In the genomic region with DNA sequence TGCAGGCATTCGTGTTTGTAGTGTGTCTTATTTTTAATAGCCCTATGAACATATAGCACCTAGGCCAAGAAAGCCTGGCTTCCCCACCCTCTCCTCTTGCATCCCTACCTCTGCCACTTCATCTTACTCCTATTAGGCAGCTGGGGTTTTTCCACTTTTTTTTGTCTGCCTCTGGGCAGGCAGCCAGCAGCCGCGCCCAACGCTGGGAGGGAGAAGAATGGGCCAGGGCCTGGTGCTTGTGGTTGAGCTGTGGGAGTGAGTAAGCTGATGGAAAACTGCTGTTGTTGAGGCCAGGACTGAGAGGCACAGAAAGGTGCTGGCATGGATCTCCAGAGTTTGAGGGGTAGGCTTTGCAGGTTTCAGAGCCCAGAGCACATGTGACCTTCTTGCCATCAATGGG, we compare ENCODE assay signal across 10 mouse cellular contexts. TPM values are rescaled to one million over a fixed set of nuclear protein-coding genes. Genes with fewer than 3 reads are reported as not detected.
DNase-seq lines count a peak whose midpoint lies in the region; ATAC-seq and TF ChIP-seq lines count a peak whose summit lies in the region.
"Had no signal": no experiment of that assay in that cellular context is flagged by ENCODE, and none has a peak within 500 bp of the region (broad histone marks: within the 10 kb centered on the region; RNA-seq: fewer than 3 reads in every experiment).

No protein-coding gene starts in this region.

- peak; percentile 69 to 72 for DNase-seq in left cerebral cortex, adult 2 months (ENCODE audit: extremely low spot score in 1 of 2, low spot score in 2 of 2)
- no peak for DNase-seq in left cerebral cortex, adult 11 months (ENCODE audit: low spot score)
- DNase-seq in adrenal gland, postnatal 36 days: peak; percentile 87 to 89
- peak; percentile 79 to 83 for DNase-seq in gastrocnemius, adult 8-10 months (ENCODE audit: low spot score in 2 of 2)
- DNase-seq in hindbrain, postnatal 0 days (ENCODE audit: low spot score): peak; percentile 52
- DNase-seq in ovary, postnatal 36 days (ENCODE audit: low spot score): peak; percentile 79
- no peak for DNase-seq in cerebellum, postnatal 25 days

- no peak overlapping the region for H3K4me3 ChIP-seq in left cerebral cortex, adult 2 months
- H3K4me3 ChIP-seq in hindbrain, postnatal 0 days (ENCODE audit: low read length): no peak overlapping the region
- H3K4me3 ChIP-seq in limb, embryonic 13.5 days: no peak overlapping the region

- H3K9ac ChIP-seq in hindbrain, postnatal 0 days (replicated peaks; ENCODE audit: low read length): no peak overlapping the region
- H3K9ac ChIP-seq in limb, embryonic 13.5 days: no peak overlapping the region

- H3K4me1 ChIP-seq in hindbrain, postnatal 0 days (ENCODE audit: insufficient read depth, low read length): no peaks in the 10 kb centered on the region
- H3K4me1 ChIP-seq in limb, embryonic 13.5 days: peaks cover 40% of the 10 kb centered on the region

- peak overlapping the region; percentile 46; the same call in 1 of the 2 replicates for H3K27ac ChIP-seq in left cerebral cortex, adult 2 months
- H3K27ac ChIP-seq in hindbrain, postnatal 0 days: no peak overlapping the region
- peak overlapping the region; percentile 86 for H3K27ac ChIP-seq in limb, embryonic 13.5 days

- 0 out of 2 replicates have a peak, but pooled peaks have one; percentile 14 for ATAC-seq in hindbrain, postnatal 0 days
- ATAC-seq in limb, embryonic 13.5 days (ENCODE audit: low FRiP score, low read depth): peak; percentile 60

- no peaks in the 10 kb centered on the region for H3K27me3 ChIP-seq in hindbrain, postnatal 0 days (ENCODE audit: insufficient read depth, low read length)
- no peaks in the 10 kb centered on the region for H3K27me3 ChIP-seq in limb, embryonic 13.5 days

- no peaks in the 10 kb centered on the region for H3K36me3 ChIP-seq in hindbrain, postnatal 0 days (ENCODE audit: insufficient read depth, low read length)
- no peaks in the 10 kb centered on the region for H3K36me3 ChIP-seq in limb, embryonic 13.5 days
- H3K36me3 ChIP-seq: G1E had no signal

- no peaks in the 10 kb centered on the region for H3K9me3 ChIP-seq in hindbrain, postnatal 0 days (ENCODE audit: low read length)
- H3K9me3 ChIP-seq in limb, embryonic 13.5 days: no peaks in the 10 kb centered on the region
- H3K9me3 ChIP-seq: G1E had no signal

- whole genome bisulfite sequencing in hindbrain, postnatal 0 days: 40% methylated on average over 4 of the region's 4 CpGs
- WGBS in limb, embryonic 13.5 days: 11% methylated on average over 4 of the region's 4 CpGs

- H3K4me2 ChIP-seq in hindbrain, postnatal 0 days (ENCODE audit: low read depth, low read length): no peak overlapping the region
- no peak overlapping the region for H3K4me2 ChIP-seq in limb, embryonic 13.5 days (replicated peaks)

- no peak for TF ChIP-seq CTCF in left cerebral cortex, adult 2 months (IDR thresholded peaks at IDR 0.05)
- no peak for TF ChIP-seq CTCF in hindbrain, postnatal 0 days (IDR thresholded peaks at IDR 0.05; ENCODE audit: low read depth)

- intact Hi-C loops in left cerebral cortex, adult 2 months (cut with DNase I): loop anchor here (2.0 kb wide), 1 partner anchor 18 kb away; no protein-coding TSS in a partner anchor

RNA-seq across cellular contexts. Expression of a gene that starts 0.8 kb away (rescaled TPM):
- 1 to 10 TPM; 4.6 to 4.8 TPM for total RNA-seq in left cerebral cortex, adult 2 months (2021)
- 10 to 100 TPM in 1 of 2 experiments, 1 to 10 TPM in 1; 9.0 to 11.5 TPM for total RNA-seq in adrenal gland, postnatal 36 days (2021)
- total RNA-seq in gastrocnemius, adult 8-10 months (2022): 10 to 100 TPM in 2 of 4 experiments, 1 to 10 TPM in 2; 4.9 to 29.2 (median 11.3) TPM
- total RNA-seq in hindbrain, postnatal 0 days (2014; rRNA removed): 3.0 TPM in 1 of 2 replicates, not detected in the other
- 2.3 and 3.1 TPM in 2 replicates for polyA plus RNA-seq in hindbrain, postnatal 0 days (2015; fragmentation: Nextera tagmentation; extraction: Ambion mirVana)
- 6.7 and 7.0 TPM in 2 replicates for polyA plus RNA-seq in limb, embryonic 13.5 days (2015; fragmentation: Nextera tagmentation; extraction: Ambion mirVana)
- total RNA-seq: G1E had no signal
- polyA plus RNA-seq: G1E had no signal

RNA-seq across cellular contexts. Expression of a gene that starts 2.7 kb away (rescaled TPM):
- not detected for total RNA-seq in left cerebral cortex, adult 2 months (2021)
- not detected for total RNA-seq in adrenal gland, postnatal 36 days (2021)
- not detected for total RNA-seq in gastrocnemius, adult 8-10 months (2022)
- total RNA-seq in hindbrain, postnatal 0 days (2014; rRNA removed): not detected in 2 replicates
- not detected in 2 replicates for polyA plus RNA-seq in hindbrain, postnatal 0 days (2015; fragmentation: Nextera tagmentation; extraction: Ambion mirVana)
- not detected in 2 replicates for polyA plus RNA-seq in limb, embryonic 13.5 days (2015; fragmentation: Nextera tagmentation; extraction: Ambion mirVana)
- total RNA-seq: G1E; left cerebral cortex, adult 18-20 months had no signal
- polyA plus RNA-seq: G1E had no signal

RNA-seq across cellular contexts. Expression of a gene that starts 3.9 kb away (rescaled TPM):
- not detected for total RNA-seq in left cerebral cortex, adult 2 months (2021)
- total RNA-seq in adrenal gland, postnatal 36 days (2021): not detected
- total RNA-seq in gastrocnemius, adult 8-10 months (2022): 1 to 10 TPM in 2 of 4 experiments, under 1 TPM in 1, not detected in 1; 0.68 to 2.5 (median 2.2) TPM
- total RNA-seq in hindbrain, postnatal 0 days (2014; rRNA removed): not detected in 2 replicates
- polyA plus RNA-seq in hindbrain, postnatal 0 days (2015; fragmentation: Nextera tagmentation; extraction: Ambion mirVana): not detected in 2 replicates
- polyA plus RNA-seq in limb, embryonic 13.5 days (2015; fragmentation: Nextera tagmentation; extraction: Ambion mirVana): not detected in 2 replicates
- total RNA-seq: G1E; left cerebral cortex, adult 18-20 months had no signal
- polyA plus RNA-seq: G1E had no signal

RNA-seq across cellular contexts. Expression of a gene that starts 8.3 kb away (rescaled TPM):
- 10 to 100 TPM; 28.8 to 31.0 TPM for total RNA-seq in left cerebral cortex, adult 2 months (2021)
- 10 to 100 TPM; 42.5 to 68.0 TPM for total RNA-seq in adrenal gland, postnatal 36 days (2021)
- total RNA-seq in gastrocnemius, adult 8-10 months (2022): 10 to 100 TPM; 38.3 to 90.6 (median 55.1) TPM
- 4.4 and 12.9 TPM in 2 replicates for total RNA-seq in hindbrain, postnatal 0 days (2014; rRNA removed)
- polyA plus RNA-seq in hindbrain, postnatal 0 days (2015; fragmentation: Nextera tagmentation; extraction: Ambion mirVana): 53.8 and 59.0 TPM in 2 replicates
- 58.5 and 64.0 TPM in 2 replicates for polyA plus RNA-seq in limb, embryonic 13.5 days (2015; fragmentation: Nextera tagmentation; extraction: Ambion mirVana)
- total RNA-seq: G1E had no signal
- polyA plus RNA-seq: G1E had no signal

RNA-seq across cellular contexts. Expression of a gene that starts 14.4 kb away (rescaled TPM):
- not detected for total RNA-seq in left cerebral cortex, adult 2 months (2021)
- total RNA-seq in adrenal gland, postnatal 36 days (2021): not detected
- not detected for total RNA-seq in gastrocnemius, adult 8-10 months (2022)
- not detected in 2 replicates for total RNA-seq in hindbrain, postnatal 0 days (2014; rRNA removed)
- not detected in 2 replicates for polyA plus RNA-seq in hindbrain, postnatal 0 days (2015; fragmentation: Nextera tagmentation; extraction: Ambion mirVana)
- polyA plus RNA-seq in limb, embryonic 13.5 days (2015; fragmentation: Nextera tagmentation; extraction: Ambion mirVana): not detected in 2 replicates
- total RNA-seq: G1E; left cerebral cortex, adult 18-20 months had no signal
- polyA plus RNA-seq: G1E had no signal

Comparison
In these comparisons a context has a peak if more than half of its experiments do, and no peak if none do; other contexts are left out.
1. DNase-seq: peak in left cerebral cortex, adult 2 months (2 of 2), adrenal gland, postnatal 36 days (2 of 2), gastrocnemius, adult 8-10 months (2 of 2), hindbrain, postnatal 0 days (single experiment) and ovary, postnatal 36 days (single experiment); none in left cerebral cortex, adult 11 months (single experiment) and cerebellum, postnatal 25 days (0 of 2).